Mouse (Mus musculus) B cell, adult 62 days (primary cell): Measurements from ENCODE around the gene Socs5. TPM values are rescaled to one million over a fixed set of nuclear protein-coding genes. Genes with fewer than 3 reads are reported as not detected.

Experiments used
- total RNA-seq: library from RNA; stranded (reverse); gene quantifications from 4 replicates; pipeline ENCODE4 v1.2.4, GENCODE M21; 2023

Gene Socs5
- 36.5 to 47.2 TPM (median 43.0 TPM) in 4 replicates for total RNA-seq

GRCm38 (mm10) chr17:87107623-87108221 is at the start of gene Socs5:
TSS of gene Socs5 (plus strand) at chr17:87107679.

Other genes starting within 250 kb of the Socs5 start
- gene Tmem247, start 190.3 kb upstream of the Socs5 start, total RNA-seq: not detected in 4 replicates
- gene Atp6v1e2, start 159.8 kb upstream of the Socs5 start, total RNA-seq: not detected in 4 replicates
- gene Rhoq, start 144.6 kb upstream of the Socs5 start, total RNA-seq: 47.0 to 65.7 TPM (median 58.8 TPM) in 4 replicates
- gene Pigf, start 82.3 kb upstream of the Socs5 start, total RNA-seq: 13.0 to 21.4 TPM (median 15.7 TPM) in 4 replicates
- gene Cript, start 82.1 kb upstream of the Socs5 start, total RNA-seq: 52.1 to 55.4 TPM (median 54.8 TPM) in 4 replicates
- gene Mcfd2, start 158.3 kb downstream of the Socs5 start, total RNA-seq: 15.8 to 26.6 TPM (median 18.3 TPM) in 4 replicates
- gene Ttc7, start 175.2 kb downstream of the Socs5 start, total RNA-seq: 164 to 189 TPM (median 182 TPM) in 4 replicates